Mouse (Mus musculus) layer of hippocampus, adult 9-11 months (tissue): ENCODE results near the gene Kank4.
A peak's percentile ranks its signal among the peaks of the same experiment; 100 is the strongest.
"Not testable (repeated sequence)": the region's sequence is repeated elsewhere in the genome, so short reads cannot be mapped to it uniquely, and the experiment has no call there.

Experiments
- DNase-seq: peaks from one replicate; pipeline ENCODE4 v3.0.0; 2022

Gene Kank4

GRCm38 (mm10) chr4:98817184-98817911, at the start of gene Kank4:
Gene Kank4 (minus strand): TSS chr4:98817537.
- DNase-seq = no peak

GRCm38 (mm10) chr4:98865386-98866237, 48.3 kb upstream of the Kank4 start:
- DNase-seq = peak; percentile 16

- no peak for DNase-seq
Measured at GRCm38 (mm10) chr4:98864546-98864945, 47.2 kb upstream of the Kank4 start.

DNA sequence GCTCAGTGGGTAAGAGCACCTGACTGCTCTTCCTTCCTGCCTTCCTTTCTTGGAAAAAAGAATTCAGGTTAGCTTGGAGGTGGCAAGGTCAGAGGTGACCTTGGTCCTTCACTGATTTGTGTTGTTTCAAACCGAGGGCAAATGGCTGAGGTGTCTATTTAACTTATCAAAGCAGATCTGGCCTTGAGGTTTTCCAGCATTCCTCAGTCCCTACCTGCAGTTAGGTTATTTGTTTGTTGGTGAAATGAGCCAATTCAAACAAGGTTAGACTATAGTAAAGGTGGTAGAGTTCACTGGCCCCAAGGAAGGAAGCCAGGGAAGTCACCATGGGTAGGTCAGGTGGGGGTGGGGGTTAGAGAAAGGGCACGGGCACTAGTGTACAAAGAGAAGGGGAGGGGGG, 46.8 kb upstream of the Kank4 start:
- DNase-seq = no peak

DNA sequence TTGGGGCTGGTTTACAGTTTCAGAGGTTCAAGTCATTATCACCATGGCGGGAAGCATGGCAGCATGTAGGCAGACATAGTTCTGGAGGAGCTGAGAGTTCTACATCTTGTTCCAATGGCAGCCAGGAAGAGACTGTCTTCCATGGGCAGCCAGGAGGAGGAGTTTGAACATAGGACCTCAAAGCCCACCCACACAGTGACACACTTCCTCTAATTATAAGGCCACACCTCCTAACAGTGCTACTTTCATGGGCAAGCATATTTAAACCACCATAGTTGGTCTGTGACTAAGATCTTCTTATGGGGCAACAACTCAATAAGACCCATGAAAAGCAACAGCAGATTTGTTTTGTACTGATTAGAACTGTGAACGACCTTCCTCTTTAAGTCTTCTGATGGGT, 46.1 kb upstream of the Kank4 start:
- no peak for DNase-seq

DNA sequence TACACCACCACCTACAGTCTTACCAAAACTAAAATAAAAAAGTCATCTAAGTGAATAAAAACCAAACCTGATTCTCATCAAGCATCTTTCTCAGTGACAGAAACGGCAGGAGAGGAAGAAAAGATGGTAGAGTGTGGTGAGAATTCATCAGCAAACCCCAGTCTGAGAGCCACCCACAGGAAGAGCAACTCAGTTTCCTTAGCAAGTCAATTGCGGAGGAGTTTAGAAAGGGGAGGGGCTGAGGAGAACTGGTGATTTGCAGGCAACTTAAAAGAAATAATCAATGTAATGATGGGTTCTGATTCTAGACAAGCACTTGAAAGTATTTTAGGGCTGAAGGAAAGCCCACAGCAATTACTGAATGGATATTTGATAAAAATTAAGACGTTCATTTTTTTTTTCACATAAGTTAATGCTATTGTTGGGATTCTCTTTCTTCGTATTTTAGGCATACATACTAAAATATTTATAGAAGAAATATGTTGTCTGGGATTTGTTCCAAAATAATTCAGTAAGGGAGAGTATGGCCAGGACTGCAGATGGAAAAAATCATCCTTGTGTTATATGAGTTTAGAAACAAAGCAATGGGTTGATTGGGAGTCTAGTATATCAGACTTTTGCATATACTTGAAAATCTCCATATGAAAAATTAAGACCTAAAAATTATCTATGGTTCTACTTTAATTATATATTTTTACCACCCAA, 41.0 kb upstream of the Kank4 start:
- DNase-seq = no peak

DNA sequence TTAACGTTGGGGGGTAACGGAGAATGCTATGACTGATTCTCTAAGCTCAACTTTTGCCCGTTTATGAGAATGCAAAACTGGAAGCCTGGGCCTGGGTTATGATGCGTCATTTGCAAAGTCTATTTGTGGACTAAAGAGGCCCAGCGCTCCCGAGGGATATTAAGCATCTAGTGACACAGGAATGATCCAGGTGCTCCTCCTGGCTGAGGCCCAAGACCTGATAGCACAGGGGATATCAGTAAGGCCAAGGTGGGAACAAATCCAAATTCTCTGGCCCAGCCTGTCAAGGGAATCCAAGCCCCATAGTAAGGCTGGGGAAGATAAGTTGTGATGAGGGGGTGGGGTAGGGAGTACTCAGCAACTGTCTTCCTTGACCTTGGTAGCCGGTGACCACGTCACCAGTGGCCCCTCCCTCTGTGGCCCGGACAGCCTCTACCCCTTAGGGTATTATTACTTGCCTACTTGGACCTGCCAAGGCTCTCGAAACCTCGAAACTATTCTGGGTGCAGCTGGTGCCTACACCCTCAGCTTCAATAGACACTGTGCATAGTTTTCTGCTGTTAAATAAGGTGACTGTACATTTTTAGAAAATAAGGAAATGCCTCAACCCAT, 39.8 kb upstream of the Kank4 start:
- no peak for DNase-seq

- no peak for DNase-seq
Measured at GRCm38 (mm10) chr4:98853926-98854325, 36.6 kb upstream of the Kank4 start.

- DNase-seq = not testable (repeated sequence)
Measured at GRCm38 (mm10) chr4:98850485-98850884, 33.1 kb upstream of the Kank4 start.

GRCm38 (mm10) chr4:98847120-98847885, 30.0 kb upstream of the Kank4 start:
- DNase-seq = no peak

GRCm38 (mm10) chr4:98846396-98846795, 29.1 kb upstream of the Kank4 start:
- no peak for DNase-seq

DNA sequence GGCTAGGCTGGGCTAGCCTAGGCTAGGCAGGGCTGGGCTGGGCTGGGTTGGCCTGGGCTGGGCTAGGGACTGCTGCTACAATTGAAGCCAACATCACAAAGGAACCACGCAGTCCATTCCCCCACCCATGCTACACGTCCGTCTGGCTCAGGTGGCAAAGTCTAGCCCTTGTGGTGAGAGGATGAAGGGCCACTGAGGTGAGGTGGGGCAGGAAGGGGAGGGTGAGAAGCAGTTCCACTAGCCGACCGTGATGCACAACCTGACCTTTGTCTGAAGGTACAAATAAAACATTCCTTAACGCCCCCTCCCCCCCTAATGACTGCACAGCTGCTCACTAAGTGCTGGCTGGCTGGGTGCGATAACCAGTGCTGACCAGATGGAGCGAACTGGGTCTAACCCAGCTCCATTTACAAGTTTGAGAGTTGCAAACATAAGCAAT, 28.4 kb upstream of the Kank4 start:
- peak; percentile 9 for DNase-seq

- DNase-seq = no peak
Measured at GRCm38 (mm10) chr4:98845201-98845600, 27.9 kb upstream of the Kank4 start.

DNA sequence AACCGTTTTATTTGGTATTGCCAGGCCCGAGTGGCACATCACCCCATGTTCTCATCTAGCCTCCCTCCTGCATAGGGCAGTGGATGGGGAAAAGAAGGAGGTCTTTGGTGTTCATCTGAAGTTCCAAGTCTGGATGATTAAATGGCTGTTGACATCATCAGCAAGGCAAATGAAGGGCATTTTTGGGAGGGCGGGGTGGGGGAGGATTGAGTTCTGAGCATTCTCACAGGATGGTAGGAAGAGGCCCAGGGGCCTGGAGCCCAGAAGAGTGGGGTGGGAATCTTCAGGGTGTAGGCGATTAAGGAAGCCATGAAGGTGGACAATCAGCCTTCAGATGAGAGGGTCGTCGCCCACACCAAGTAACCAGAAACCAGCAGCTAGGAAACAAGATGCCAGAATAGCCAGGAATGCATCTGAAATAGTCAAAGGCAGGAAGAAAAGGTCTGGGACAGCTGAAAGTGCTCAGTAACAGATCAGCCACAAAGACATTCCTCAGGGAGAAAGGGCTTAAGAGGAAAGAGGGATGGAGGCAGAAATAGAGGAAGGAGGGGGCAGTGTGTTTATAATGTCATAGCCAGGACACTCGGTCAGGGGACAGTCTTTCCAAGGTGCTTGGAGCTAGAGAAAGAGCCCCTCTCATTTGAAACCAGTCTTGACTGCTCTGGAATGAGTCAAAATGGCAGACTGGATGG, 26.7 kb upstream of the Kank4 start:
- DNase-seq = no peak

- not testable (repeated sequence) for DNase-seq
Measured at GRCm38 (mm10) chr4:98841251-98841650, 23.9 kb upstream of the Kank4 start.

DNA sequence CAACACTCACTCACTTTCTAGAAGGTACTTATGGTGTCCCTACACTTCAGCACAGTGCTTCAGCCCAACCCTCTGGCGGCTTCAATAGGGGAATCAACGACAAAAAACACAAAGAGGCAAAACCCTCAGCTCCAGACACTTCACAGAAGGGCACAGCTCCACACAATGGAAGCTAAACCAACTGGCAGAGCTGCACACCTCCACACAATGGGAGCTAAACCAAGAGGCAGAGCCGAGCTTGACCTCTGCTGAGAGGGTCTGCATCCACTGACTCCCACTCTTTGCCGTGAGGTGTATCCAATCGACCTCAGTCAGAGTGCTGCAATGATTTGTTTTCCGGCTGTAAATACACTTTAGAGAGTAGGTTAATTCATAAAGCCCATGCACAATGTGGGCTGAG, 23.2 kb upstream of the Kank4 start:
- no peak for DNase-seq

GRCm38 (mm10) chr4:98838913-98839312, 21.6 kb upstream of the Kank4 start:
- DNase-seq = no peak

GRCm38 (mm10) chr4:98837715-98838505, 20.6 kb upstream of the Kank4 start:
- DNase-seq = no peak

- no peak for DNase-seq
Measured at GRCm38 (mm10) chr4:98836519-98836918, 19.2 kb upstream of the Kank4 start.

DNA sequence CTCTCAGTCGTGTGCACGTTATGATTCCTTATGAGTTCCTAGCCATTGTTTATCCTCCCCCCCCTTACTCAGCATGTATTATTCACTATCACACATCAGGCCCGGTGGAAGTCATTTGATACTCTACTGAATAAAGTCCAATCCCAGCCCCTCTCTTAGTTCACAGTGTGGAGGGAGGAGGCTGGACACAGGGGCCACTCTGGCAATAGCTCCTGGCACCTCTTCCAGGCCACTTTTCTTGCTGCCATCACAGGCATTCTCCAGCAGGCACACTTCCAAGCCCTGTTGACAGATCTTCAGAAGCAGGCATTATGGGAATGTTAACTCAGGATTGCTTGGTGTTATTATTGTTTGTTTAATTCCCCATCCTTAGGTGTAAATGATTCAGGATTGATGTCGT, 17.4 kb upstream of the Kank4 start:
- no peak for DNase-seq

DNA sequence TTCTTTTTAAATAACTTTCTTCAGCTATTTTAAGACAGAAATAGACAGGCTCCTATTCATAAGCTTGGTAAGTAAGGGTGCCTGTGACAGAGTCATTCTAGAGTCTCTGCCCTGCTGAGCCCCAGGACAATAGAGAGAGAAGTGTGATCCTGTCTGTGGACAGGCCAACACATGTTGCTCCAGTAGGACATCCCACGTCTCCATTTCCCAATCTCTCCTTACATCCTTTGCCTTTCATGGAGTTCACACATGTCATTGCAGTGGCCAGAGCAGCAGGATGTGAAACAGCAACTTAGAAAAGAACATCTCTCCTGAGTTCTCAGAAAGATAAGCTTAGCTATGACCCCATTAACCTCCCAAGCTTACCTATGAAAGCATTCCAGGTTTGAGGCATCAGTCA, 14.4 kb upstream of the Kank4 start:
- no peak for DNase-seq
